Mouse (Mus musculus): ENCODE results near the gene Crybb1.

- TF ChIP-seq POLR2A (IDR thresholded peaks at IDR 0.05; ENCODE audit: borderline replicate concordance, extremely low read depth, insufficient read depth, insufficient read length, poor library complexity, severe bottlenecking) (no peak), CTCF (IDR thresholded peaks at IDR 0.05; ENCODE audit: borderline replicate concordance, extremely low read depth, insufficient read depth, insufficient read length) (no peak)
Measured at GRCm38 (mm10) chr5:112254282-112254806, 1.3 kb upstream of the Crybb1 start.
